Mouse (Mus musculus) bone marrow, adult 2 months (tissue): Measurements from ENCODE around the gene Krtdap. TPM values are rescaled to one million over a fixed set of nuclear protein-coding genes. Genes with fewer than 3 reads are reported as not detected.
"Not testable (repeated sequence)": the region's sequence is repeated elsewhere in the genome, so short reads cannot be mapped to it uniquely, and the experiment has no call there.

ENCODE experiments used
- H3K27ac ChIP-seq: fragments of 200-500 bp; 2 replicates; pipeline ENCODE4 v1.5.1; 2012; ENCODE audit warnings: low read depth, mild to moderate bottlenecking, control low read depth, inconsistent platforms, low read length; ENCODE audit not compliant: control insufficient read depth, poor library complexity, insufficient read depth
- H3K4me1 ChIP-seq: fragments of 200-500 bp; 2 replicates; pipeline ENCODE4 v1.6.1; 2011; ENCODE audit warnings: low read length; ENCODE audit not compliant: control insufficient read depth, insufficient read depth
- H3K4me3 ChIP-seq: fragments of 200-500 bp; replicated peaks from 2 replicates; pipeline ENCODE3; 2011; ENCODE audit warnings: mild to moderate bottlenecking, low read depth, low read length, control low read depth; ENCODE audit not compliant: control insufficient read depth
- CTCF ChIP-seq: fragments of 200-500 bp; IDR thresholded peaks from 2 replicates; pipeline ENCODE4 v1.5.1; 2011; ENCODE audit warnings: low read length, control low read depth; ENCODE audit not compliant: control insufficient read depth, insufficient read depth
- POLR2A ChIP-seq: fragments of 200-500 bp; IDR thresholded peaks from 2 replicates; pipeline ENCODE4 v1.6.1; 2011; ENCODE audit warnings: low read depth, mild to moderate bottlenecking, control low read depth, low read length, borderline replicate concordance; ENCODE audit not compliant: control insufficient read depth
- WGBS: fragments of 180-500 bp; shearing (Covaris S2); methylation state at CpG from one replicate; pipeline ENCODE4 v1.1.7; 2018; 5-methylcytosine and 5-hydroxymethylcytosine counted together
- polyA plus RNA-seq: library from polyadenylated mRNA; stranded (reverse); fragments of >200 nt; gene quantifications from 2 replicates; pipeline ENCODE4 v1.2.4, GENCODE M21; 2011; ENCODE audit warnings: low replicate concordance; ENCODE audit not compliant: missing spikeins, insufficient read depth, insufficient read length

Krtdap gene
- polyA plus RNA-seq, 1 experiment, result not detected

- H3K4me1 ChIP-seq, result peaks cover 9% of the 10 kb centered on the region
- TF ChIP-seq POLR2A (no peak), CTCF (no peak)
- no peak overlapping the region for H3K4me3 ChIP-seq
- H3K27ac ChIP-seq, result peak overlapping the region; percentile 46
- 16% methylated on average over 5 of the region's 5 CpGs for WGBS
Observed at GRCm38 (mm10) chr7:30821532-30821931, 33.8 kb downstream of the Krtdap start.

- 85% methylated on average over 18 of the region's 18 CpGs for WGBS
- H3K4me1 ChIP-seq, result peaks cover 9% of the 10 kb centered on the region
- no peak for TF ChIP-seq POLR2A
- no peak for TF ChIP-seq CTCF
Observed at GRCm38 (mm10) chr7:30823675-30824074, 36.0 kb downstream of the Krtdap start, which contains the start of gene Ffar2. Gene Ffar2, minus strand, starts transcription at chr7:30823775.

GRCm38 (mm10) chr7:30824306-30824705 is 36.6 kb downstream of the Krtdap start:
- H3K4me3 ChIP-seq, result no peak overlapping the region
- peaks cover 9% of the 10 kb centered on the region for H3K4me1 ChIP-seq
- 0 out of 2 replicates have a peak overlapping the region, but pooled peaks have one; percentile 13 for H3K27ac ChIP-seq
- 79% methylated on average over 3 of the region's 3 CpGs for WGBS
- TF ChIP-seq POLR2A (no peak), CTCF (no peak)

More at GRCm38 (mm10) chr7:30823675-30824074, 36.0 kb downstream of the Krtdap start, which contains the start of gene Ffar2:
- no peak within 1 kb of the TSS for H3K4me3 ChIP-seq
- H3K27ac ChIP-seq, result 0 out of 2 replicates have a peak within 1 kb of the TSS, but pooled peaks have one; percentile 13

GRCm38 (mm10) chr7:30826660-30827059 is 39.0 kb downstream of the Krtdap start:
- no peak for TF ChIP-seq CTCF
- TF ChIP-seq POLR2A, result no peak
- H3K4me3 ChIP-seq, result no peak overlapping the region
- WGBS, result 67% methylated on average over 10 of the region's 10 CpGs
- peaks cover 7% of the 10 kb centered on the region for H3K4me1 ChIP-seq
- no peak overlapping the region for H3K27ac ChIP-seq

GRCm38 (mm10) chr7:30828871-30829270 is 41.2 kb downstream of the Krtdap start:
- H3K4me3 ChIP-seq, H3K27ac ChIP-seq, H3K4me1 ChIP-seq: not testable (repeated sequence)

GRCm38 (mm10) chr7:30829428-30829827 is 41.7 kb downstream of the Krtdap start:
- TF ChIP-seq POLR2A (no peak), CTCF (no peak)
- 61% methylated on average over 3 of the region's 3 CpGs for WGBS
- Histone ChIP-seq H3K4me3 (no peak overlapping the region), H3K27ac (peak overlapping the region; percentile 27; the same call in 1 of the 2 replicates), H3K4me1 (peaks cover 3% of the 10 kb centered on the region)

GRCm38 (mm10) chr7:30832261-30832660 is 44.6 kb downstream of the Krtdap start:
- Histone ChIP-seq H3K4me3 (no peak overlapping the region), H3K27ac (no peak overlapping the region), H3K4me1 (peaks cover 3% of the 10 kb centered on the region)
- WGBS, result 28% methylated on average over 17 of the region's 17 CpGs
- no peak for TF ChIP-seq POLR2A
- TF ChIP-seq CTCF, result no peak

- WGBS, result 12% methylated on average over 8 of the region's 11 CpGs
Observed at GRCm38 (mm10) chr7:30832684-30833083, 45.0 kb downstream of the Krtdap start.

GRCm38 (mm10) chr7:30837277-30837676 is 49.6 kb downstream of the Krtdap start:
- H3K4me1 ChIP-seq, result peaks cover 3% of the 10 kb centered on the region; the same call in 1 of the 2 replicates
- no peak for TF ChIP-seq POLR2A
- no peak overlapping the region for H3K4me3 ChIP-seq
- H3K27ac ChIP-seq, result no peak overlapping the region

More at GRCm38 (mm10) chr7:30832684-30833083, 45.0 kb downstream of the Krtdap start:
- H3K4me3 ChIP-seq, H3K4me1 ChIP-seq, H3K27ac ChIP-seq: not testable (repeated sequence)
